Mouse (Mus musculus): ENCODE results near the gene Rin3. TPM values are rescaled to one million over a fixed set of nuclear protein-coding genes. Genes with fewer than 3 reads are reported as not detected.

The Rin3 gene
- total RNA-seq, 2 experiments from 2014 or later: 2.5 to 3.1 TPM

Other genes with a start within 250 kb of the Rin3 start
- gene Slc24a4, start 154.3 kb upstream of the Rin3 start, total RNA-seq (2021): 10 to 100 TPM; 39.5 to 44.1 TPM
- 100 to 1,000 TPM in 1 of 2 experiments, 10 to 100 TPM in 1; 98.6 to 102 TPM for gene Lgmn, start 156.8 kb downstream of the Rin3 start, total RNA-seq (2021)
- 10 to 100 TPM; 25.6 to 27.1 TPM for gene Golga5, start 186.1 kb downstream of the Rin3 start, total RNA-seq (2021)

Measured in layer of hippocampus, postnatal 25 days (tissue).